Mouse (Mus musculus): ENCODE data around the gene Cdr2l.

The Cdr2l gene

GRCm38 (mm10) chr11:115408266-115408920 is 26.7 kb downstream of the Cdr2l start:
- peak; percentile 78 for DNase-seq

- DNase-seq, result no peak
These were observed 27.8 kb downstream of the Cdr2l start for GRCm38 (mm10) chr11:115409556-115409955.

- DNase-seq, result peak; percentile 95
These were observed 38.0 kb downstream of the Cdr2l start, which contains the start of the genes Atp5h and Kctd2 for GRCm38 (mm10) chr11:115419531-115420237. Gene Atp5h (minus strand): TSS chr11:115419962. Gene Kctd2 (plus strand): TSS chr11:115420128.

- peak; percentile 72 for DNase-seq
These were observed 38.8 kb downstream of the Cdr2l start for GRCm38 (mm10) chr11:115420336-115421190.

- DNase-seq, result no peak
These were observed 39.6 kb downstream of the Cdr2l start for GRCm38 (mm10) chr11:115421328-115421727.

GRCm38 (mm10) chr11:115421972-115422371 is 40.3 kb downstream of the Cdr2l start:
- peak; percentile 52 for DNase-seq

GRCm38 (mm10) chr11:115423091-115423490 is 41.4 kb downstream of the Cdr2l start:
- DNase-seq, result peak; percentile 37

- DNase-seq, result peak; percentile 61
These were observed 43.0 kb downstream of the Cdr2l start for GRCm38 (mm10) chr11:115424666-115425065.

GRCm38 (mm10) chr11:115425671-115426070 is 44.0 kb downstream of the Cdr2l start:
- peak; percentile 76 for DNase-seq

- peak; percentile 87 for DNase-seq
These were observed 46.0 kb downstream of the Cdr2l start for GRCm38 (mm10) chr11:115427482-115428331.

GRCm38 (mm10) chr11:115429307-115429706 is 47.6 kb downstream of the Cdr2l start:
- peak; percentile 6 for DNase-seq

- no peak for DNase-seq
These were observed 48.8 kb downstream of the Cdr2l start for GRCm38 (mm10) chr11:115430561-115430960.

- DNase-seq, result no peak
These were observed 51.1 kb downstream of the Cdr2l start for GRCm38 (mm10) chr11:115432814-115433213.

GRCm38 (mm10) chr11:115433342-115433741 is 51.6 kb downstream of the Cdr2l start:
- no peak for DNase-seq

GRCm38 (mm10) chr11:115435596-115436337 is 54.1 kb downstream of the Cdr2l start:
- DNase-seq, result no peak

- no peak for DNase-seq
These were observed 55.9 kb downstream of the Cdr2l start for GRCm38 (mm10) chr11:115437571-115438122.

GRCm38 (mm10) chr11:115439326-115439725 is 57.6 kb downstream of the Cdr2l start:
- no peak for DNase-seq

- no peak for DNase-seq
These were observed 58.3 kb downstream of the Cdr2l start, which contains the start of gene Trim80 for GRCm38 (mm10) chr11:115439906-115440595. Gene Trim80 (plus strand): TSS chr11:115440545.

GRCm38 (mm10) chr11:115441417-115441816 is 59.7 kb downstream of the Cdr2l start:
- DNase-seq, result peak; percentile 66
